Comparison of ENCODE assay signal across 8 mouse cellular contexts in genomic region chr3:139076059-139076455, GRCm38 (mm10). TPM values are rescaled to one million over a fixed set of nuclear protein-coding genes. Genes with fewer than 3 reads are reported as not detected.
DNase-seq lines count a peak whose midpoint lies in the region; ATAC-seq and TF ChIP-seq lines count a peak whose summit lies in the region.

No protein-coding gene starts in this region.

- no peak for TF ChIP-seq RAD21 in CH12.LX (IDR thresholded peaks at IDR 0.05; ENCODE audit: low read depth, low read length)

- no peaks in the 10 kb centered on the region for H3K27me3 ChIP-seq in CH12.LX (replicated peaks)
- no peaks in the 10 kb centered on the region for H3K27me3 ChIP-seq in limb, embryonic 13.5 days
- H3K27me3 ChIP-seq in splenic B cell, adult 2 months (ENCODE audit: control insufficient read depth, insufficient read depth, low read length, poor library complexity, severe bottlenecking): no peaks in the 10 kb centered on the region

- H3K4me1 ChIP-seq in CH12.LX (ENCODE audit: control insufficient read depth in 1 of 2, insufficient read depth in 2 of 2): peaks cover 7 to 38% of the 10 kb centered on the region in 2 experiments
- H3K4me1 ChIP-seq in embryonic fibroblast, embryonic 13.5 days (ENCODE audit: control insufficient read depth, insufficient read depth, low read length): no peaks in the 10 kb centered on the region
- peaks cover 13% of the 10 kb centered on the region for H3K4me1 ChIP-seq in limb, embryonic 13.5 days

- DNase-seq in embryo, embryonic 10 days (ENCODE audit: low spot score): peak; percentile 47
- DNase-seq in embryo, embryonic 9.5 days (ENCODE audit: extremely low spot score): no peak
- no peak for DNase-seq in CH12.LX (ENCODE audit: extremely low read depth)
- peak; percentile 22 for DNase-seq in splenic B cell, adult 2 months (ENCODE audit: low read depth, low spot score)
- no peak for DNase-seq in ovary, postnatal 10 days (ENCODE audit: low spot score)
- no peak for DNase-seq in layer of hippocampus, adult 9-11 months

- H3K36me3 ChIP-seq in CH12.LX (replicated peaks in 1 of 2; ENCODE audit: control insufficient read depth in 1 of 2, insufficient read depth in 1 of 2, low read length in 1 of 2): no peaks in the 10 kb centered on the region
- H3K36me3 ChIP-seq in limb, embryonic 13.5 days: no peaks in the 10 kb centered on the region
- no peaks in the 10 kb centered on the region for H3K36me3 ChIP-seq in splenic B cell, adult 2 months (ENCODE audit: control insufficient read depth, insufficient read depth, low read length, poor library complexity, severe bottlenecking)

- WGBS in limb, embryonic 13.5 days: 3% methylated on average over 7 of the region's 7 CpGs

- peaks cover 15% of the 10 kb centered on the region for H3K9me3 ChIP-seq in CH12.LX (replicated peaks; ENCODE audit: low read length)
- no peaks in the 10 kb centered on the region for H3K9me3 ChIP-seq in limb, embryonic 13.5 days

- H3K79me2 ChIP-seq in CH12.LX (replicated peaks; ENCODE audit: control insufficient read depth, extremely low read depth, insufficient read depth, poor library complexity, severe bottlenecking): peaks cover 4% of the 10 kb centered on the region; the same call in 1 of the 2 replicates

- no peak for ATAC-seq in limb, embryonic 13.5 days (ENCODE audit: low FRiP score, low read depth)

- TF ChIP-seq EP300 in CH12.LX (IDR thresholded peaks at IDR 0.05; ENCODE audit: low read length): no peak

- H3K9ac ChIP-seq in CH12.LX (ENCODE audit: insufficient read depth, low read depth): peak overlapping the region; percentile 13; the same call in 1 of the 2 replicates
- H3K9ac ChIP-seq in limb, embryonic 13.5 days: peak overlapping the region; percentile 86

- in situ Hi-C loops in CH12.LX (cut with MboI; ENCODE audit: low pct_ligation_motif_present, low pct_unique_long_range_greater_than_20kb, low sequenced_read_pairs): no loop called here

- dilution Hi-C loops in CH12.LX (cut with MboI; ENCODE audit: extremely low pct_ligation_motif_present, extremely low pct_unique_long_range_greater_than_20kb, low sequenced_read_pairs): no loop called here

- no peak overlapping the region for H3K27ac ChIP-seq in CH12.LX (ENCODE audit: insufficient read depth, low read depth)
- 0 out of 2 replicates have a peak overlapping the region, but pooled peaks have one; percentile 74 for H3K27ac ChIP-seq in embryonic fibroblast, embryonic 13.5 days (ENCODE audit: insufficient read depth, low read length)
- no peak overlapping the region for H3K27ac ChIP-seq in limb, embryonic 13.5 days

- H3K4me2 ChIP-seq in CH12.LX (ENCODE audit: insufficient read depth, low read depth, poor library complexity, severe bottlenecking): peak overlapping the region; percentile 7; the same call in 1 of the 2 replicates
- H3K4me2 ChIP-seq in limb, embryonic 13.5 days (replicated peaks): peak overlapping the region; percentile 87

- no peak for TF ChIP-seq CTCF in CH12.LX (conservative IDR thresholded peaks at IDR 0.05 in 1 of 2, IDR thresholded peaks at IDR 0.05 in 1 of 2; ENCODE audit: low read depth in 2 of 2, low read length in 2 of 2)
- TF ChIP-seq CTCF in embryonic fibroblast, embryonic 13.5 days (IDR thresholded peaks at IDR 0.05; ENCODE audit: borderline replicate concordance, insufficient read depth, low read length): no peak

- H3K4me3 ChIP-seq in CH12.LX (replicated peaks in 1 of 3; ENCODE audit: low read depth in 2 of 3, low read length in 2 of 3, poor library complexity in 1 of 3): peak overlapping the region in 2 of 3 experiments; percentile 26 to 61
- peak overlapping the region; percentile 78 for H3K4me3 ChIP-seq in embryonic fibroblast, embryonic 13.5 days (ENCODE audit: insufficient read depth, low read length)
- H3K4me3 ChIP-seq in limb, embryonic 13.5 days: peak overlapping the region; percentile 86

- TF ChIP-seq POLR2A in CH12.LX (IDR thresholded peaks at IDR 0.05; ENCODE audit: low read depth, low read length): no peak
- no peak for TF ChIP-seq POLR2A in embryonic fibroblast, embryonic 13.5 days (IDR thresholded peaks at IDR 0.05; ENCODE audit: low read depth, low read length)

TF ChIP-seq in CH12.LX, 34 proteins besides CTCF, POLR2A, EP300 and RAD21:
- TF ChIP-seq HCFC1 (IDR thresholded peaks at IDR 0.05; ENCODE audit: low read depth, low read length) (no peak), USF1 (IDR thresholded peaks at IDR 0.05; ENCODE audit: low read depth, low read length) (no peak), IRF4 (IDR thresholded peaks at IDR 0.05; ENCODE audit: low read depth, low read length) (no peak), ZKSCAN1 (IDR thresholded peaks at IDR 0.05; ENCODE audit: borderline replicate concordance, low read depth, low read length) (no peak), MAZ (IDR thresholded peaks at IDR 0.05; ENCODE audit: low read depth, low read length) (no peak), MAFK (IDR thresholded peaks at IDR 0.05; ENCODE audit: insufficient replicate concordance, low read length) (no peak), TCF12 (IDR thresholded peaks at IDR 0.05; ENCODE audit: low read depth, low read length) (no peak), CHD2 (IDR thresholded peaks at IDR 0.05; ENCODE audit: low read length) (no peak), ELF1 (IDR thresholded peaks at IDR 0.05; ENCODE audit: low read depth, low read length) (no peak), ETS1 (conservative IDR thresholded peaks at IDR 0.05; ENCODE audit: low read depth, low read length) (no peak), BHLHE40 (IDR thresholded peaks at IDR 0.05; ENCODE audit: low read depth, low read length) (no peak), ZMIZ1 (IDR thresholded peaks at IDR 0.05; ENCODE audit: low read depth, low read length) (no peak), NRF1 (IDR thresholded peaks at IDR 0.05; ENCODE audit: low read depth, low read length) (no peak), SMC3 (IDR thresholded peaks at IDR 0.05; ENCODE audit: low read depth, low read length) (no peak), TBP (conservative IDR thresholded peaks at IDR 0.05; ENCODE audit: low read depth, low read length) (no peak), USF2 (conservative IDR thresholded peaks at IDR 0.05; ENCODE audit: low read depth, low read length) (no peak)
TF ChIP-seq in CH12.LX: peak in this region for 0.

RNA-seq across cellular contexts. Expression of gene Rap1gds1, which starts 1.1 kb away (rescaled TPM):
- 21.4 and 24.4 TPM in 2 replicates for total RNA-seq in CH12.LX (2012; rRNA removed)
- 23.6 and 26.3 TPM in 2 replicates for total RNA-seq in CH12.LX (2014; rRNA removed)
- 30.6 and 36.7 TPM in 2 replicates for polyA plus RNA-seq in CH12.LX (2012; ENCODE audit: insufficient read length, low read depth)
- 87.5 and 91.4 TPM in 2 replicates for polyA plus RNA-seq in embryonic fibroblast, embryonic 13.5 days (2011; ENCODE audit: insufficient read length, low read depth, missing spikeins)
- 51.2 and 55.4 TPM in 2 replicates for polyA plus RNA-seq in limb, embryonic 13.5 days (2015; fragmentation: Nextera tagmentation; extraction: Ambion mirVana)

Comparison
In these comparisons a context has a peak if more than half of its experiments do, and no peak if none do; other contexts are left out.
1. DNase-seq: peak in embryo, embryonic 10 days (single experiment) and splenic B cell, adult 2 months (single experiment); none in embryo, embryonic 9.5 days (single experiment), CH12.LX (single experiment), ovary, postnatal 10 days (single experiment) and layer of hippocampus, adult 9-11 months (single experiment).
2. Peak in every context shown above with its lines, with median percentiles within 50 percentile points of each other: H3K4me3 ChIP-seq.